Mouse (Mus musculus): ENCODE data around the gene Galnt2.

Gene Galnt2

DNA sequence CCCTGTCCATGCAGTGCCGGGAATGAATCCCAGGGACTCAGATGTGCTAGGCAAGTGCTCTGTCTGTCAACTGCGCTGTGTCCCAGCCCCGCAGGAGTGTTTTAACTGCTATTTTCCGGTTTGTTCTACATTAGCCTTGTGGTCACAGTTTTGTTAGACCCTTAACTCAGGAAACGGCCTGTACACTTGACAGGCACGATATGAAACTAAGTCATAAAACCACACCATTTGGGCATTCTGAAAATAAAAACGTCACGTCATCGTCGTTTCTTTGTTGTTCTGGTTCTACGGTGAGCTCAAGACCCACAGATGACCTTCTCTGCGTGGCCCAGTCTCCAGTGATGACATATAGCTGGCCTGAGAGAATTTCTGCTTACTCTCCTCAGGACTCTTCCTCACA lies 40.3 kb downstream of the Galnt2 start:
- DNase-seq (ENCODE audit: low spot score in 2 of 2): no peak

- DNase-seq (ENCODE audit: low spot score in 2 of 2): no peak
Measured at GRCm38 (mm10) chr8:124272792-124273191, 41.6 kb downstream of the Galnt2 start.

- DNase-seq (ENCODE audit: low spot score in 2 of 2): no peak
Measured at GRCm38 (mm10) chr8:124273606-124274218, 42.5 kb downstream of the Galnt2 start.

DNA sequence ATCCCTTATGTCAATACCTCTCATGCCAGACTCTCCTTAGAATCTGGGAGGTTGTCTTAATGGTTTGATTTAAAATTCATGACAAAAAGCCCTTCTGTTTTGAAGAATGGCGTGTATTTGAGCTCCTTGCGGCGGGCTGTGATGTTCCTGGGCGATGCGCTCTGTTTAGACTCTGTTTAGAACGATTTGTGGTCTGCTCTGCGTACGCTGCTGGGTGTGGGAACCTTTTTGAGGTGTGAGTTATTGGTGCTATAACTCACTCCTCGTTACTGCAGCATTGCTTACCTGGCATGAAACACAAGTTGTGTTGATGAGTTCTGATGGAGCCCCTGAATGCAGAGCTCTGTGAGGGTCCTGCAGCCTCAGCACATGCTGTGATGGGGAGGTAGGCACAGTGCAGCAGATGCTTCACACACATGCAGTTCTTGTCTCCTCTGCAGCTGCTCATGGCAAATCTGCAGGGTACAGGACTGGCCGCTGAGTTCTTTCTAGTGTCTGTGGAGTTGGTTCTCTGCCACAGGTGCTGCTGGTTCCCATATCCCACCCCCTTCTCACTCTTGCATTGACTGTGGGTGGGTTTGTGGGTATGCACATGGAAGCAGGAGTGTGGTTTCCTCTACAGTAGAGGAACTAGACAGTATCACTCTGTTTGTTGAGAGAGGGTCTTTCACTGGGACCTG lies 43.4 kb downstream of the Galnt2 start:
- DNase-seq (ENCODE audit: low spot score in 2 of 2): no peak

- DNase-seq (ENCODE audit: low spot score in 2 of 2): no peak
Measured at GRCm38 (mm10) chr8:124275377-124276071, 44.3 kb downstream of the Galnt2 start.

GRCm38 (mm10) chr8:124277951-124278910 lies 47.0 kb downstream of the Galnt2 start:
- no peak for DNase-seq (ENCODE audit: low spot score in 2 of 2)

DNA sequence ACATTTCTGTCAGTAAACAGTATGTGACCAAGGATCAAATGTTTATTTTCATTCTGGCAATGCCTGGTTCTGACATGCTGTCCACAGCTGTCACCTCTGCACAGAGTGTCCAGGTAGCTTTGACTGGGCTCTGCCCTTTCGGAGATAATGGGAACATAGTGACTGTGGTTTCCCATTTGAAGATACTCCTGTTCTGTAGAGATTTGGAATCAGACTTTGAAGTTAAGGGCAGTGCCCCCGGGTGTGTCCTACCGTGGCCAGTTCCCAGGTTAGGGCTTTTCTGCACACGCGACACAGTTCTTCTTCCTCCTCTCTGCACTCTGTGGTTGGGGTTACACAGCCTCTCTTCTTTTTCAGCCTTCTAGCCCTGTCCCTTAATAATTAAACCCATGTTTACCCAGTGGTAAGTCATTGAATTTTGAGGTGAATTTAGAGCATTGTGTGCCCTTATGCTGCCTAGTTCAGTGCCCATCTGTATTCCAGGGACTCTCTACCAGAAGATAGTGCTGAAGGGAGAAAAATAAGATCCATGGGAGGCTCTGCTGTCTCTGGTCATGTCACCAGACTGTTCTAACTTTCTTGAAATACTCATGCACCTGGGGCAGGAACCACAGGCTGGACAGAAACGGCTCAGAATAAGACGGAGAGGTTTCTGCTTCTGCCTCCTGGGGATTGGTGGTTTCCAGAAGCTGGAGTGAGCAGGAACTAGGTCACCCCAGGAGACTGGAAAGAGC lies 47.9 kb downstream of the Galnt2 start:
- no peak for DNase-seq (ENCODE audit: low spot score in 2 of 2)

GRCm38 (mm10) chr8:124279690-124279985 lies 48.4 kb downstream of the Galnt2 start:
- DNase-seq (ENCODE audit: low spot score in 2 of 2): no peak

DNA sequence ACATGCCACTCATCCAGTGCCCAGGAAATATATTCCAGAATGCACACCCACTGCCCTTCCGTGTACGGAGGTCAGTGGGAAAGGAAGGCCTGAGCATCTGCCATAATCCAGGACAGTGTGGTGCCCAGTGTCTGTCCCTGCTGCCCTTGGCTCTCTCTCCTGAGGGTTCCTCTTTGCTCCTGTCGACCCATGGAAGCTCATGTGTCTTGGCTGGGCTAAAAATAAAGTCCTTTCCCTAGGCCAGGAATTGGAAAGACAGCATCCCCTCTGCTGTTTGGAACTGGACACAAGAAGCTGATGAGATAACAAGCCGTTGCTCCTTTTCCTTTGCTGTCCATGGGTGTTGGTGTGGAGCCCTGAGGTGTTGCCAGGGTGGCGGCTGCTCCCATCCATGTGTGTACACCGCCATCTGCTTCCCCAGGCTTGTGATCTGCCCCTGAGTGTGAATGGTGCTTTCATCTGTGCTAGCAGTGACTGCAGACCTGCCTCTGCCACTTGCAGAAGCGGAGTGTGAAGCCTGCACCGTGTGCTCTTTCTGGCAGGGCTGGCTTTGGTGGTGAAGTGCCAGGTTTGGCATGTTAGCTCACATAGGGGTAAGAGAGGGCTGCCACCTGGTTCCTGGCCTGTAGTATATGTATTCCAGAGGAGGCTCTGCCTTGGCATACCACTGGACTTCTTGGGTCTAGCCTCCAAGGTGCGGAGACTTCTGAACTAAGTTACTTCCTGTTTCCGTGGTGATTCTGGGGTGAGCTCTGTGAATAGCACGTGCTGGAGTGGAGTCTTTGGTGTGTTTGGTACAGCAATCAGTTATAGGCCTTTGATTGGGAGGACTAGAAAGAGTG lies 50.7 kb downstream of the Galnt2 start:
- no peak for DNase-seq (ENCODE audit: low spot score in 2 of 2)

DNA sequence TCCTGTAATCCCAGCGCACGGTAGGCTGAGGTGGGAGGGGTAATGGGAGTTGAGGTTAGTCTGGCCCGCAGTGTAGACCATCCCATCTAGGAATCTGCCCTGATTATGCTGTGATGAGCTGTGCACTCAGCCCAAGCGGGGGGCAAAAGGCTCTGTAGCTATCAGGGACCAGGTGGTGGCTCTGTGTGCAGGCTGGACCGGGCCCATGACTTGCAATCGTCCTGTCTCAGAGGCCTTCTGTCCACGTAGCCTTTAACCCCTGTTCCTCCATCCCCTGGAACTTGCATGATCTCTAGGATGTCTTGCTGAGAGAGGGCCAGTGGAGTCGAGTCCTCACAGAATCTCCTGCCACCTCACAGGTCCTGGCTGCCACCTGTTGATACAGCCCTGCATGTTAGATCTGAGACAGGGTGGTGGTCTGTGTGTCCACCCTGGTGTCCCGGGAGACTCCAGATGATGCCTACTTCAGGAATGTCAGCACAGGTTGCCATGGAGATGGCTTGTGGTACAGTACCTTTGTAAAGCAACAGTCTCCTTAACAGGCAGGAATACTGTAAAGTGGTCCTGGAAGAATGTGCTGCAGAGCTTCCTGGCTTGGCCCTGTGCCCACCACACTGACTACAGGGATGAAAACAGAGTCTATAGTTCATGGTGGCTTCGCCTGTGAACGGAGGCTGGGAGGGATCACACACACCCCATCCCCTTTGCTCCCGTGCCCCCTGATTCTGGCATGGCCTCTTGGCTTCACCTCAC lies 51.9 kb downstream of the Galnt2 start:
- DNase-seq (ENCODE audit: low spot score in 2 of 2): no peak

- no peak for DNase-seq (ENCODE audit: low spot score in 2 of 2)
Measured at GRCm38 (mm10) chr8:124283644-124284332, 52.6 kb downstream of the Galnt2 start.

- no peak for DNase-seq (ENCODE audit: low spot score in 2 of 2)
Measured at GRCm38 (mm10) chr8:124284333-124284711, 53.1 kb downstream of the Galnt2 start.

DNA sequence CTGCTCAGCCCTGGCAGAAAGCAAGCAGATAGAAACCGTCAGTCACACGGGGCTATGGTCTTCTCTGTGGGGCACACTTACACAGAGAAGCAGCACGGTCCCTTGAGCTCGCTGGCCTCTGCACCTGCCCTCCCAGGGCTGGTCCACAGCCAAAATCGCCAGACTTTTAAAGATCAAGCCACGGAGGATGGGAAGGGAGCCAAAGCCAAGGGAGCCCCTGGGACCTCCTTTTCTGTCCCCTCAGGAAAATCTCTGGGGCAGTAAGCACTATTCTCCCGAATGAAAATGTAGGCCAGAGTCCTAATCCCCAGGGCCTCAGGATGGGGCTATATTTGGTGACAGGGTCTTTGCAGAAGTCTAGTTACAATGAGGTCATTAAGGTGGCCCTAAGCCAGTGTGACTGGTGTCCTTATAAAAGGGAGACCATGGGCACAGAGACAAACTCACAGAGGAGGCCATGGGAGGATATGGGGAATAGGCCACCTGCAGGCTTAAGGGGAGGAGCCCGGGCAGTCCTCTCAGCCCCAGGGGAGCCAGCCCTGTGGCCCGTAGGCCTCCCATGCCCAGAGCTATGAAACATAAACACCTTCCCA lies 53.9 kb downstream of the Galnt2 start:
- no peak for DNase-seq (ENCODE audit: low spot score in 2 of 2)

DNA sequence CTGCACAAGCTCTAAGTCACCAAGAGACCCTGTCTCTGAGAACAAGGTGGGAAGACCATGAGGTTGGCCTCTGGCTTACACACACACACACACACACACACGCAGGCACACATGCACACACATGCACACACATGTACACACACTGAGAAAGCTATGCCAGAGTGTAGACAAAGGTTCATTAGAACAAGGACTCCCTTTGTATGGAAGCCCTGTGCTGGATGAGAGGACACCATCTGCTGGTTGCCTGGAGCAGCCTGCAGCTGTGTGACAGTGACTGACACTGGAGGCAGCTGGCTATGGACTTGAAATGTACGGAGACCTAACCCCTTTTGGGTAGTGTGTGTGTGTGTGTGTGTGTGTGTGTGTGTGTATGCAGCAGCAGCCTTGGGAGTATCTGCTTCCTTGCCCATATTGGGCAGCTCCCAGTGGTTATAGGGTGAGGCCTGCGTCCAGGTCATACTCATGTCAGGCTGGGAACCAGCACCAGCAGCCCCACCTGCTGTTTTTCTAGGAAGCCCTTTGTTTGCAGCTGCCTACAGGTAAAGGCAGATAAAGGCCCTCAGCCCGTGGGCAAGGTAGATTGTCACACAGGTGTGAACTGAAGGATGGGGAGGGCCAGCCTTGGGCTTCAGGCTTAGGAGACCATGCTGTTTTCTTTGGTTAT lies 55.4 kb downstream of the Galnt2 start:
- DNase-seq (ENCODE audit: low spot score in 2 of 2): no peak

DNA sequence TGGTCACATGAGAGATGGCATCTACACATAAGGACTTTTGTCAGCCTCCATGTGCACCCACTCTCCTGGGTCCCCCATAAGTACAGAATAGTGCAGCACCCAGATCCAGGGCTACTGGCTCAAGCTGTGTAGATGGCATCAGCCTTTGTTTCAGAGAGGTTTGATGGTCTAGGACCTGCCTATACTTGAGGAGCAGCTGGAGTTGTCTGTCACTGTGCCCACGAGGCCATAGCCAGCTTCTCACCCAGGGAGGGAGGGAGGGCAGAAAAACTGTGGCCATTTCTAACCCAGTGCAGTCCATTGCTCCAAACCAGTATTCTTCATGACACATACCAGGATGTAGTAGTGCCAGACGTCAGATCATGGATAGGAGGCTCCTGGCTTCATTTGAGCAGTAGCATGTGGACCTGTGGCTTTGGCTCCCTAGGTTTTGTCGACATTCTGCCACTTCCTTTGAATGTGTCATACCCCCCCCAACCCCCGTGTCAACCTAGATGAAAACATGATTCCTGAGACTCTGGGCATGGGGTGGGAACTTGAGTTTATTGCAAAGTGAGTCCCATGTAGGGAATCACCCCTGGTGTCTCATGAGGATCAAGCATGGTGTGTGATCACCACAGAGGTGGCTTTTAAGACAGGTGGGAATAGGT lies 57.1 kb downstream of the Galnt2 start:
- no peak for DNase-seq (ENCODE audit: low spot score in 2 of 2)

GRCm38 (mm10) chr8:124289481-124290050 lies 58.4 kb downstream of the Galnt2 start:
- DNase-seq (ENCODE audit: low spot score in 2 of 2): no peak

- DNase-seq (ENCODE audit: low spot score in 2 of 2): no peak
Measured at GRCm38 (mm10) chr8:124290911-124291691, 59.9 kb downstream of the Galnt2 start.
